Mouse (Mus musculus) thymus, postnatal 0 days (tissue): ENCODE data around the gene Ciz1. TPM values are rescaled to one million over a fixed set of nuclear protein-coding genes. Genes with fewer than 3 reads are reported as not detected.

ENCODE experiments used
- microRNA-seq: library from miRNA; unstranded; fragments of <30 nt; microRNA quantifications from one replicate; pipeline ENCODE4, GENCODE M21; 2016; ENCODE audit warnings: borderline number of aligned reads
- polyA plus RNA-seq: library from polyadenylated mRNA; unstranded; fragments of >200 nt; fragmentation: Nextera tagmentation; extraction: Ambion mirVana; gene quantifications from 2 replicates; pipeline ENCODE4 v1.2.1, GENCODE M21; 2015

The Ciz1 gene
- polyA plus RNA-seq, 1 experiment from 2014 or later = 30.5 TPM

Small RNAs within 50 kb of the gene (microRNA-seq; reads per million reads assigned to microRNA genes)
- gene Gm23363 (not detected), gene Mir199b (67.4 reads per million, percentile 43 among the genes with 10 or more reads in this experiment)

Other genes with a start within 250 kb of the Ciz1 start
- 22.5 and 33.6 TPM in 2 replicates for gene Prrc2b, start 201.2 kb upstream of the Ciz1 start, polyA plus RNA-seq
- 13.2 and 15.6 TPM in 2 replicates for gene Pomt1, start 115.7 kb upstream of the Ciz1 start, polyA plus RNA-seq
- gene Uck1, start 92.2 kb upstream of the Ciz1 start, polyA plus RNA-seq = 66.9 and 72.4 TPM in 2 replicates
- gene Golga2, start 64.9 kb upstream of the Ciz1 start, polyA plus RNA-seq = 11.6 and 15.4 TPM in 2 replicates
- gene Swi5, start 64.3 kb upstream of the Ciz1 start, polyA plus RNA-seq = 429 and 466 TPM in 2 replicates
- 0.69 and 0.83 TPM in 2 replicates for gene Dnm1, start 1.0 kb downstream of the Ciz1 start, polyA plus RNA-seq
- gene 1110008P14Rik, start 29.6 kb downstream of the Ciz1 start, polyA plus RNA-seq = 66.9 and 77.3 TPM in 2 replicates
- gene Lcn2, start 35.9 kb downstream of the Ciz1 start, polyA plus RNA-seq = 4.3 and 6.3 TPM in 2 replicates
- 17.8 and 18.5 TPM in 2 replicates for gene Ptges2, start 43.6 kb downstream of the Ciz1 start, polyA plus RNA-seq
- 5.4 and 6.2 TPM in 2 replicates for gene Naif1, start 98.1 kb downstream of the Ciz1 start, polyA plus RNA-seq
- gene Slc25a25, start 99.1 kb downstream of the Ciz1 start, polyA plus RNA-seq = 16.3 and 18.9 TPM in 2 replicates
- 8.4 and 8.9 TPM in 2 replicates for gene Fam102a, start 183.0 kb downstream of the Ciz1 start, polyA plus RNA-seq
- gene Dpm2, start 218.5 kb downstream of the Ciz1 start, polyA plus RNA-seq = 126 and 129 TPM in 2 replicates
- 0.28 and 0.31 TPM in 2 replicates for gene Pip5kl1, start 222.5 kb downstream of the Ciz1 start, polyA plus RNA-seq
- gene 9430097D07Rik, start 223.4 kb downstream of the Ciz1 start, polyA plus RNA-seq = 0.08 TPM in 1 of 2 replicates, not detected in the other
- 24.3 and 25.3 TPM in 2 replicates for gene St6galnac4, start 234.8 kb downstream of the Ciz1 start, polyA plus RNA-seq
- 5.5 and 5.7 TPM in 2 replicates for gene St6galnac6, start 247.4 kb downstream of the Ciz1 start, polyA plus RNA-seq